Mouse (Mus musculus) brain, embryonic 14.5 days (tissue): ENCODE measurements at regions not wholly inside any gene's neighbourhood (a gene's known extent, or its start where the extent isn't known, plus 50 kb on each side); places are given as distances from the start of the nearest gene placed in this dataset.

Source experiments
- CTCF ChIP-seq: fragments of 200-500 bp; IDR thresholded peaks from 2 replicates; pipeline ENCODE4 v1.5.1; 2012; ENCODE audit warnings: inconsistent platforms, mild to moderate bottlenecking, moderate library complexity, borderline replicate concordance; ENCODE audit not compliant: insufficient read depth, insufficient read length; ENCODE audit errors: extremely low read depth
- POLR2A ChIP-seq: fragments of 200-500 bp; IDR thresholded peaks from 2 replicates; pipeline ENCODE4 v1.6.1; 2012; ENCODE audit warnings: mild to moderate bottlenecking, inconsistent platforms, borderline replicate concordance; ENCODE audit not compliant: poor library complexity, insufficient read depth, insufficient read length, severe bottlenecking; ENCODE audit errors: extremely low read depth

- TF ChIP-seq CTCF (no peak), POLR2A (no peak)
Measured at GRCm38 (mm10) chr10:67339371-67339929, 54.3 kb upstream of the Nrbf2 start.
